Mouse (Mus musculus): Measurements from ENCODE around the gene Isca1.
"Not testable (repeated sequence)": the region's sequence is repeated elsewhere in the genome, so short reads cannot be mapped to it uniquely, and the experiment has no call there.

Gene Isca1

DNA sequence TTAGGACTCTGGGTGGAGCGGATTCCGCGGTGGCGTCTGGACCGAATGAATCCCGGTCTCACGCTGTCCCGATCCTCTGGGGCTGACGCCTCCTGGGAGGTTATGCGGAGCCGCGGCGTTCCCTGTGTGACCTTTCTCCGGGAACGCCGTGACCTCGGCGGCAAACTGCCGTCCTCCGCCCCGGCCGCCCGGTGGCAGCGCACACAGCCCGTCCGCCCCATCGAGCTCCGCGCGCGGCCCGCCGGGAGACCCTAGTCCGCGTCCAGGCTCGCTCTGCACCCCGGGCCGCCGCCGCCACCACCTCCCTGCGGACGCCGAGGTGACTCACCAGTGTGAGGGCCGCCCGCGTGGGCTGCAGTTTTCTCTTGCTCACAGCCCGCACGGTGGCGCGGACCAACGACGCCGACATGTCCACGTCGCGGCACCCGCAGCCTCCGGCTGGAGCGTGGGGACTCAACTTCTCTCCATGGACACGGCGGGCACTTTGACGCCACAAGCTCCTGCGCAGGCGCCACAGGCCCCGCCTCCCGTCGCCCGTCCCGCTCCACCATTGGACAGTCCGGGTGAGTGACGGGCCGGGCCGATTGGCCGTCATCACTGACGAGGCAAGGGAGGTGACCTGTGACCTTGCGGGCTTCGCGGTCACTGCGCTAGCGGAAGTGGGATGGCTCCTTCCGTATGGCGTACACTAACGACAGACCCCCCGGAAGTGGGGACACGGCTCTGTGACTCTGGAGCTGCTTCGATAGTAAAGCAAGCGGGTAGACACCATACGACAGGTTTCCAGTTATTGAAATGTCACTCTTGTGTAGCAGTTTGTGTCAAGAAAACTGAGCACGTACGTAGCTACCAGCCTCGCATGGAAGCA is at the start of gene Isca1:
Isca1 (minus strand) TSS at position 515 of the 868 bp plus-strand sequence.
- peak; percentile 98 to 99 for DNase-seq (ENCODE audit: low spot score in 2 of 2)

DNA sequence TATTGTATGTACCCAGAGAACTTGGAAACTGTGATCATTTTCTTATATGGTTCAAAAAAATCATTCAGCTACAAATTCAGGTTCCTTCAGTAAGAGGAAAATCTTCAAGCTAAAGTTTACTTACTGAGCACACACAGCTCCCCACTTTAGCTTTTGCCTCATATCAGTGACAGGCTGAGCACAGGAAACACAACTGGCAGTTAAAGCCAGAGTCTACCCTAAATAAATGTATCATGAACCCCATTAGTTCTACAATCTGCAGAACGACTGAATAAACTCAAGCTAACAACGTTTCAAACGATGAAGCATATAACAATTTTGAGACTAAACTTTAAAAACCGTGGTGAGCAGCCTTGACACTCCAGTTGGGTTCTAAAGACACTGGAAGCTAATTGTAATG is 47.7 kb upstream of the Isca1 start:
- DNase-seq (ENCODE audit: low spot score in 2 of 2) = no peak

DNA sequence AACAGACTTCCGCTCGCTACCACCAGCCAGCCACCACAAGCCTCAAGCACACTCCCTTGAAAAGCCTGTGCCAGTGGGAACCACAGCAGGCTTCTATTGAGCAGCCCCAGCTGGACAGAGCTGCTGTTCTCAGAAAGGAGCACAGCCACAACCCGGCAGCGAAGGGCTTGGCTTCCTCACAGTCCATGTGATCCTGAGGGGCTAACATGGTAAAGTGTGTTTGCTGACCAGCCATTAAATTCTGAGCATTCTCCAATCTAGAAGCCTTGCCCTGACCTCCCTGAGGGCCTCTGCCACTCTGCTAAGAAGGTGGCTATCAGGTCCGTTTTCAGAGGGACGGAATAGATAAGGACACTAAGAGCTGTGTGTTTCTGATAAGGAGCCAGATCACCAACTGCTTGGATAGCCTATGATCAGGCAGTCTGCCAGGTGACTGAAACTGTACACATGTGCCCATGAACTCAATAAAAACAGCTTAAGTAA is 44.5 kb upstream of the Isca1 start:
- DNase-seq (ENCODE audit: low spot score in 2 of 2) = no peak

DNA sequence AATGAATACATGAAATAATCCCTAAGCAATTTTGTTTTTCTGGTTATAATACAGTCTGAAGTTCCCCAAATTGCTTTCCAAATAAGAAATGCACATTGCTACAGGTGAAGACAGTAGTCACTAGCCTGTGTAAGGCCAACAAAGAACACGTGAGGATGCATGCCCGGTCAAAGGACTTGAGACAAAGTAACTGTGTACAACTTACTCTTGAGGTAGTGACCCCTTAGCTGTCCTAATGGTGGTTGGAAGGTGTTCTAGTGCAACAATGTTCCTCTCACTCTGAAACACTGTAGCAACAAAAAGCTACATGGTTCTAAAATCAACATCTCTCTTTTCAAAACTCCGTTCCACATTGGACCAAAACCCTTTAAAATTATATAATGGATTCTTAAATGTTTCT is 42.0 kb upstream of the Isca1 start:
- no peak for DNase-seq (ENCODE audit: low spot score in 2 of 2)

DNA sequence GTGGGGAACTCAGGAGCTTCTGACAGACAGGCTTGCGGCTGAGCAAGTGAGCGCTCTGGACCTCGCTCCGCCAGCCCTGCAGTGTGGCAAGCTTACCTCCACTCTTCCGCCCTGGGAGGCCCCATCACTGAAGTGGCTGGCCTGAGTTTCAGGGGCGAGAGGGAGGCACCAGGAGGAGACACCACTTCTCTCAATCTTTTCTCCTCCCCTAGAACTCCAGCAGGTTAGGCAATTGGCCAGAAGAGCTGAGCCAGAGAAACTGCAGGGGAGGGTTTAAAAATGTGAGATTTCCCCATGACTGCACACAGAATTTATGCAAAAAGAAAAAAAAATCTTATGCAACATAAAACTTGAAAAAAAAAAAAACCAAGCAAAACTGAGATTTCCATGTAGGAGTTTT is 31.4 kb upstream of the Isca1 start:
- no peak for DNase-seq (ENCODE audit: low spot score in 2 of 2)

DNA sequence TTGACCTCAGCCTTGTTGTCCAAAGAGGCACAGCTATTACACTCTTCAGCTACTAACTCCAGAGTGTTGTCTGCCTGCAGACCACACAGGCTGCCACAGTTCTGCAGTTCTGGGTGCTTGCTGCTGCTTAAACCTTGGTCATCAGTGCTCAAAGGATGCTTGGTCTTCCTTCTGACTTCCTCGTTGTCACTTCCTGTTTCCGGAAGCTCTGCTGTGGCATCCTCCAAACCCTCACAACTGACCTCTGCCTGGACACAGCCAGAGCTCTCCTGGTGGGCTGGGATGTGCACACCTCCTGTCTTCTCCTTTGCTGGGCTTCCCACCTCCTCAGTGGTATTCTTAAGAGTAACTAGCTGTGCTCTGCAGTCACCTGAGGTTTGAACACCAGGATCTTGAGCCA is 30.5 kb upstream of the Isca1 start:
- no peak for DNase-seq (ENCODE audit: low spot score in 2 of 2)

DNA sequence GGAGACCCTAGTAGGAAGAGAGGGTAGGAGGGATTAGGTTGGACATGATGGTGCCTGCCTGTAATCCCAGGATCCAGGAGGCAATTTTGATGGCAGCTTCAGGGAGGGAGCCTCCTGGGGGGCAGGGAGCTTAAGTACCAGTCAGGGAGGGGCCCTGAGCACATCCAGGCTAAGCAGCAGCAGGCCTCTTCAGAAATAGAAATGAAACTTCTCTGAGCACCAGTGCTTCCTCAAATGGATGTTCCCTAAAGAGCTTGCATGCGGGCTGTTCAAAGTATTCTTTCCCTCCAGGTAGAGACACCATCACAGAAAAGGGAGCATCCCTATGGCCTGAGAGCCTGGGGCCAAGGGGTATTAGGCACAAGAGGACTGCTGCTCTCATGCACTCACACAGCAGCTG is 28.7 kb upstream of the Isca1 start:
- DNase-seq (ENCODE audit: low spot score in 2 of 2) = no peak

DNA sequence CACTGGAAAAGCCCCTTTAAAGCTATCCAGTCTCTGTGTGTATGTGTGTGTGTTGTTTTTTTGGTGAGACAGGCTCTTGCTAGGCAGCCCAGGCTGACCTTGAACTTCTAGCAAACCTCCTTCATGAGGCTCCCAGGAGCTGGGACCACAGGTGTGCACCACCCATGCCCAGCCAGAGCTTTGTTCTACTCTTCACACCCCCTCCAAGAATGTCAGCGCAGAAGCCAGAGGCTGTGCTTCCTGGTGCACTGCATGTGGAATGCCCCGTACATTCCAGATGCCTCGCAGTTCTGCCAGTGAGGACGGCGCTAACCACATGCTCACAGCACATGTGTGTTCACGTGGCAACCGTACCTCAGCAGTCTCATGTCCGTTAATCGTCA is 26.8 kb upstream of the Isca1 start:
- DNase-seq (ENCODE audit: low spot score in 2 of 2) = no peak

DNA sequence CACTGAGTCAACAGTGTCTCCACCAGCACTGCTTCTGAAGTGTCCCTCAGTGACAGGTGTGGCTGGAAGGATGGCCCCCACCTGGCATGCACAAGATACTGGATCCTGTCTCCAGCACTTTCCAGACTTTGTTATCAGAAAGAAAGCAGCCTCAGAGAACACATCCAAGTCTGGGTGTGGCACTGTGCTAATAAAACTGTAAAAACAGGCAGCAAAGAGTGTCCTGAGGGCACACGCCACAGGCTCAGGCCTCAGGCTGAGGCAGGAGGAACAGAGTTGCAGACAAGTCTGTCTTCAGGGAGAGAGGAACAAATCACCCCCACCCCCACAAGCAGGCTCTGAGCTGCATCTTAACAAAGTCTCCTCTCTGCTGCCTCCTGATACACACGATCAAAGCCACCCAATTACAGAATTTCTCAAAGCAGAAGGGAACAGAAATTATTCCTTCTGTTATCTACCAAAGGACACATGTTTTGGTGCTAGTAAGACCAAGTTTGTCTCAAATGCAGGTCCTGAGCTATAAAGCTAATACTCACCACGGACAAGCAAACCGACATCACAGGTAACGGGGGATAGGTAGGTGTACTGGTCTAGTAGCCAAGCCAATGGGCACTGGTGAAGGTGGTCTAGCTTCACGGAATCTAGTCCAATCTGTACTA is 26.3 kb upstream of the Isca1 start:
- DNase-seq (ENCODE audit: low spot score in 2 of 2) = no peak

DNA sequence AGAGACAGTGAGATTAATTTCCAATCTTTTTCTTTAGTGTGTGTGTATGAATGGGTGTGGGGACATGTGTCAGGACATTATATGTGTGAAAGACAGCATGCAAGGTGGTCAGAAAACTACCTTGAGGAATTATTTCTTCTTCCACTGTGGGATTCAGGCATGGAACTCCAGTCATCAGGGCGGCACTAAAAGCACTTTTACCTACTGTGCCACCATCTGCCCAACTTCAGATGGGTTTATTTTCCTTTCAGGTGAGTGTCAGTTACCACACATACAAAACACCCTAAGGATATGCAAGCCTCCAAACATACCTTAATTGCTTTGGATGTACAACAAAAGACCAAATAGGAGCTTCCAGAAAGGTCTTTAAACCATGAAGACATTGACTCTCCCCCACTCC is 25.2 kb upstream of the Isca1 start:
- no peak for DNase-seq (ENCODE audit: low spot score in 2 of 2)

DNA sequence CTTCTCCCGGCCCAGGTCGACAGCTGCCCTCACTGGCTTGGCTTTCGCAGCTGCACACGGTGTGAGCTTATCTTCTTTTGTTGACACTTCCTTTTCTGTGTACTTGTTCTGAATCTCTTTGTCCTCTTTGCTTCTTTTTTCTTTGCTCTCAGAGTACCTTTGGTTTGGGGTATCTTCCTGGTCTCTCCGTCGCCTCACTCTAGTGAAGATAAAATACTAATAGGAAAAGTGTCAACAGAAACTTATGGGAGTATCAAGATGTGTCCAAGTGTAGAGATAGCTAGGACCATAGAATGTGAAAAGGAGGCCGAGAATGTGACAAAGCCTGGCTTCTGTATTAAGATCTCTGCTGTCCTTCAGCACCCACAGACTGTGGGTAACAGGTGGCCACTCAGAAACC is 12.5 kb upstream of the Isca1 start, which contains the start of gene Gm49354:
Gm49354 (minus strand) TSS at position 101 of the 400 bp plus-strand sequence.
- no peak for DNase-seq (ENCODE audit: low spot score in 2 of 2)

DNA sequence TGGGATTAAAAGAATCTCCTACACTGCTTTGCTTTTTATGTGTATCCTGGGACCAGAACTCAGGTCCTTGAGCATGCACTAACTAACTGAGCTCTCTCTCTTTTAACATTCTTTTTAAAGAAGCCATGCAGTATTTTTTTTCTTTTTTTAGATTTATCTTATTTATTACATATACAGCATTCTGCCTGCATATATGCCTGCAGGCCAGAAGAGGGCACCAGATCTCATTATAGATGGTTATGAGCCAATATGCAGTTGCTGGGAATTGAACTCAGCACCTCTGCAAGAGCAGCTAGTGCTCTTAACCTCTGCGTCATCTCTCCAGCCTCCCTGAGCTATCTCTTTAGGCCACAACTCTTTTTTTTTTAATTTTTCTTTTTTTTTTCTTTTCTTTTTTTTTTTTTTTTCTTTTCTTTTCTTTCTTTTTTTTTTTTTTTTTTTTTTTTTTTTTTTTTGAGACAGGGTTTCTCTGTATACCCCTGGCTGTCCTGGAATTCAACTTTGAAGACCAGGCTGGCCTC is 10.2 kb upstream of the Isca1 start:
- not testable (repeated sequence) for DNase-seq (ENCODE audit: low spot score in 2 of 2)

DNA sequence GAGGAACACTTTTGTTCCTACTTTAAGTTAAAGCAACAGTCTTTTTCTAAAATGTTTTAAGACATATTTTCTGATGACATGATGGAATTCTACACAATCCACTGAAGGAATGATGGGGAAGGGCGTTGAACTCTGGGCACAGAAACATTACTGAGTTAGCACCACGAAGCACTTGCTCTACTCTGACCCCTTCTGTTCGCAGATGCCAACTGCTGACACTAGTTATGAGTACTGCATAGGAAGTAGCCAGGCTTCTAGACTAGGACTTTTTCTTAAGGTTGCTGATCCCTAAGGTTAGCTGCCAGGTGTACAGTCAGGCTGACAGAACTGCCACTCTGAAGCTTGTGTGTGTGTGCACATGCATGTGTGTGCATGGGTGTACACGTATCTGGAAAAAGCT is 9.6 kb upstream of the Isca1 start:
- no peak for DNase-seq (ENCODE audit: low spot score in 2 of 2)

DNA sequence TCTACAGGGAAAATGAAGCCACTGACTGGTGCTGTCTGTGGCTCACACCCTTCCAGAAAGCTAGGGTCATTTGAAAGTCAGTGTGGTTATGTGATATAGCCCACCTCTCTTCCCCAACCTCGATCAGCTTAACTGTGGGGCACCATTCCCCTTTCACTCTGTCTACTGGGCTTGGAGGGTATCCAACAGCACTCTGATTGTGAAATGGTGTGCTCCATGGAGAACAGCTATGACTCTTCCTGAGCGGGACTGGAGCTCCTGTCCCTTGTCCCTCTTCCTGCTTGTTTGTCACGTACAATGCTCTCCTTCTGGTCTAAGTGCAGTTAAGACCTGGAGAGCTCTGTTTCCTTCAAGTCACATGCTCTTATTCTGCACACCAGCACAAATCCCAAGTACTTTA is 5.6 kb upstream of the Isca1 start:
- DNase-seq (ENCODE audit: low spot score in 2 of 2) = no peak

DNA sequence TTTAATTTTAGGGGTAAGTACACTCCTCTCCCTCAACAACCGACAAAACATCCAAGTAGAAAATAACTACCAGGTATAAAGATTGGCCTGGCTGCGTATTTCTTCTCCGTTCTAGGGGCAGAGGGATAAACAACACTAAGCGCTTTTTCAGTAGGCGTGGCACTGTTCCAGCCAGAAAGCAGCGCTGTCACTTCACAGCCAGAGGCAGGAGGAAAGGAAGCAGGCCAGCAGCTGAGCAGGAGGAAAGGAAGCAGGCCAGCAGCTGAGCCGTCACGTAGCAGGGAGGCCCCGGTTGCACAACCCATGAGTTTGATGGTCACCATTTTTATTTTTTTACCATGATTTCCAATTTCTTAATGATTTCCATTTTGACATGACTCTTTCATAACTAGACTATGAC is 1.6 kb upstream of the Isca1 start:
- DNase-seq (ENCODE audit: low spot score in 2 of 2) = peak; percentile 80 to 86

DNA sequence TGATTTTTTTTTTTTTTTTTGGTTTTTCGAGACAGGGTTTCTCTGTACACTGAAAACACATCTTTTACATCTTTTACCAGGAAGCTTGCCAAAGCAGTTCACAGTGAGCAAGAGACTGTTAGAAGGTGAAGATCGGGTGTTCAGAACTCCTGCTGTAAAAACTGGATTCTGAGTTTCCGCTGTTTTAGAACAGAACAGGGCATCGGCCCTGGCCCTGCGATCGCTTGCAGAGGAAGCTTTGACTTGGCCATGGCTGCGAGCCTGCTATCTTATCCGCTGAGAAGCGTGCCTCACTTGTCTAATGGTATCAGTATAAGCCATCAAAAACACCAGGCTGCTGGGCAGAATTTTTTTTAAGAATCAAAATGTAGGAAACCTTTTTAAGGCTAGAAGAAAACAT is 1.2 kb upstream of the Isca1 start:
- DNase-seq (ENCODE audit: low spot score in 2 of 2) = peak in 1 of 2 experiments; percentile 17

DNA sequence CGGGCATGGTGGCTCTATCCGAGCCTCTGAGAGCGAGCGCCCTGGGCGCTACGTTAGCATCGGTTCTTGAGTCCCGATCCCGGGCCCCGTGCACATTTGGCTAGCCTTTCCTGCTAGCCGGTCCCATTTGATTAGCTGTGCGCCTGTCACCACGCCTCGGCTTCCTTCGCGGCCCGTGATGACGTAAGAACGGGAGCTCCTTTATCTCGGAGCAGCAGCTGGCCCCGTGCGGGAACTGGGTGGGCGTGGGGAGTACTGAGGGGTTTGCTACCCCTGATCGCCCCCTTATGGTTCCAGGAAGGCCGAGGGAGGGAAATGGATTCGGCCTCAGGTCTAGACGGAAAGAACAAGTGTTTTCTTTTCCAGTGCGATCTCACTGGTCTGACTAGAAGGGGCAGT is 553 bp upstream of the Isca1 start:
- peak; percentile 88 to 89 for DNase-seq (ENCODE audit: low spot score in 2 of 2)

DNA sequence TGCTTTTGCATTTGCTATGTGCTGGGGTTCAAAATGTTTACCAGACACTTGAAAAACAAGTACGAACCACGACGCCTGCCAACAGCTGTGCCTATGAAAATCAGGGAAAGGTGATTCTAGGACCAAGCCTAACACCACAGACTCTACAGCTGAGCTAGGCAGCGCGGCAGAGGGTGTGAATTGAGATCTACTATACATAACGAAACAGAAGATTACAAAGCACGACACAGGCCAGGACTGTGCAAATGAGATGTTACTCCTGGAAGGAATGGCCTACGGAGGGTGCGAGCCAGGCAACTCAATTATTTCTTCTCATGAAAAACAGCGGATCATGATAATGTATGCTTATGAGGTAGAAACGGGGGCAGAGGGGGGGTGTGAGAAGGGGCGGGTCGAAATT is 1.1 kb downstream of the Isca1 start:
- DNase-seq (ENCODE audit: low spot score in 2 of 2) = no peak

DNA sequence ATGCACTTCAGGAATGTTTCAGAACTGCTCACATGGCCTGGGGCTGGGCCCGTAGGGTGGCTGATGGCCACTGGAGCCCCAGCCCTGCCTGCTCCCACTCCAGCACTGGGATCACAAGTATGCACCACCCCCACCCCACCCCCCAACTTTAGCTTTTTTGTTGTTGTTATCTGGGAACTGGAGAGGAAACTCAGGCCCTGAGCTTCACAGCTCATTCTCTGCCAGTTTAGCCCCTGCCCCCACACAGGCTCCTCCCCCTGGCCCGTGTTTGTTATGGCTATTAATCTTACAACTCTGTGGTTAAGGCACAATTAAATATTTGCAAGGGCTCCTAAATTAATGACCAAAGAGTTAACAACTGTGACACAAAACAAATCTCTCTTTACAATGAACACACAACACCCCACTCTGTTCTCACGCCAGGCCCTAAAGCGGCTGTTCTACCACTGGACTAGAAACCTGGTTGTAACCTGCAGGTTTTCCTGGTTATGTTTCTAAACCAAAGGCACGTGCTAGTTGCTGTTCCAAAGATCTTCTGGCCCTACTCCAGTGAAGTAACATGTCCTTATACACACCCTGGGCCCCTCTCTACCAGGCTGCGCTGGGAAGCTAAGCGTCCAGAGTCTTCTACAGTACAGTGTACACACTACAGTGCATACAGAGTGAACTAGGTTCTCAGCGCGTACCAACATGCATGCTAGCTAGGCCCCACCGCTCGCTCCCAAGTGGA is 2.7 kb downstream of the Isca1 start:
- no peak for DNase-seq (ENCODE audit: low spot score in 2 of 2)

DNA sequence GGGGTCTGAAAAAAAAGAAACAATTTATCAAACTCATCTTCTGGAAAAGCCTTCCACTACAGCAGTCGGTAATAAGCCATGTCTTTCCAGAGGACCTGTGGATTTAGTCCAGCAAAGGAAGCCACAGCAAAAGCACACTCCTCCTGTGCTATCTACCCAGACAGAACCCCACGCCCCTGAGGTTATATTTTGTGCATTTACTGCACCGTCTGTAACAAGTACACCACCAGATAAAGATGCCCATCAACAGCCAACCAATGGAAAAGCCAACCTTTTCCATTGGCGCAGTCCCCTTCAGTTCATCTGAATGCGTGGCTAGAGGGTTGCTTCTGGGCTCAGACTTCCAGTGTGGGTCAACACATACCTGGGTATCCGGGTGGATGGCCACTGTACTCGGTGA is 6.8 kb downstream of the Isca1 start:
- DNase-seq (ENCODE audit: low spot score in 2 of 2) = no peak

DNA sequence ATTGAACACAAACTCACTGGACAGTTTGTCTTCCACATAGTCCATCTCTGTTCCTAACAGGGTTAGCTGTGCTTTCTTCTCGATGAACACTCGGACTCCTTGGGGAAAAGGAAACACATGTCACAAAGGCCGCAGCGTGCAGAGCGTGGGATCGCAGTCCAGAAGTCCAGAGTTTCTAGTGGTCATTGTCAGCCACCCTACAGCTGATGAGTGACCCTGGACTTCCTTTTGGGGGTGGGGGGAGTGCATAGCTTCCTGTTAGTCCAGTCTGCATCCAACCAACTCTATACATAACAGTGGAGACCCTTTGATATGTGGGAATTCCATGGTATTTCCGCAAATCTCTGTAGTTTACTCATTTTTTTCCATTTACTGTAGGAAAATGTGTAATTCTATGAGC is 12.7 kb downstream of the Isca1 start:
- peak in 1 of 2 experiments; percentile 16 for DNase-seq (ENCODE audit: low spot score in 2 of 2)

DNA sequence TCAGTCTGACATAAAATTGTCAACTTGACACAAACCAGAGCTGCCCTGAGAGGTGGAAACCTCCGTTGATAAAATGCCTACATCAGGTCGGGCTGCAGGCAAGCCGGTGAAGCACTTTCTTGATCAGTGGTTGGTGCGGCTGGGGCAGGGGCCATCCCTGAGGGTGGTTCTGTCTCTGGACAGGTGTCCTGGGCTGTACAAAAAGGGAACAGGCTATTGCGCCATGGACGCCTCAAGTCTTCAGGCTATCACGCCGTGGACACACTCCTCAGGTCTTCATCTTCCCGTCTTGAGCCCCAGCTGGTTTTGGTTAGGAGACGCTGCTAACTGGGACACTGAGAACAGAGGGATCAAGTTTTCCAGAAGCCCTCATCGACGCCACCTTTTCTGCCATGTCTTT is 19.3 kb downstream of the Isca1 start:
- DNase-seq (ENCODE audit: low spot score in 2 of 2) = no peak
